Mouse (Mus musculus): ENCODE results near the gene Rgs10. TPM values are rescaled to one million over a fixed set of nuclear protein-coding genes. Genes with fewer than 3 reads are reported as not detected.

Rgs10 gene
- total and polyA plus RNA-seq, 3 experiments, result 5.4 to 7.4 (median 6.5) TPM

- in situ Hi-C loops (cut with MboI; ENCODE audit: low pct_ligation_motif_present, low pct_unique_long_range_greater_than_20kb, low sequenced_read_pairs) (no loop called here), dilution Hi-C loops (cut with MboI; ENCODE audit: extremely low pct_ligation_motif_present, extremely low pct_unique_long_range_greater_than_20kb, low sequenced_read_pairs) (no loop called here)
- peak; percentile 80 for DNase-seq (ENCODE audit: extremely low read depth)
- Histone ChIP-seq H3K36me3 (replicated peaks in 1 of 2; ENCODE audit: control insufficient read depth in 1 of 2, insufficient read depth in 1 of 2, low read length in 1 of 2) (no peaks in the 10 kb centered on the region), H3K4me1 (ENCODE audit: control insufficient read depth in 1 of 2, insufficient read depth in 2 of 2) (peaks cover 4 to 13% of the 10 kb centered on the region in 2 experiments), H3K4me3 (replicated peaks in 1 of 3; ENCODE audit: low read depth in 2 of 3, low read length in 2 of 3, poor library complexity in 1 of 3) (no peak overlapping the region), H3K4me2 (ENCODE audit: insufficient read depth, low read depth, poor library complexity, severe bottlenecking) (no peak overlapping the region), H3K27ac (ENCODE audit: insufficient read depth, low read depth) (no peak overlapping the region), H3K79me2 (replicated peaks; ENCODE audit: control insufficient read depth, extremely low read depth, insufficient read depth, poor library complexity, severe bottlenecking) (no peaks in the 10 kb centered on the region), H3K9me3 (replicated peaks; ENCODE audit: low read length) (peaks cover 2% of the 10 kb centered on the region), H3K27me3 (replicated peaks) (peaks cover 2% of the 10 kb centered on the region), H3K9ac (ENCODE audit: insufficient read depth, low read depth) (no peak overlapping the region)
- TF ChIP-seq NELFE (IDR thresholded peaks at IDR 0.05; ENCODE audit: low read depth, low read length) (no peak), MAZ (IDR thresholded peaks at IDR 0.05; ENCODE audit: low read depth, low read length) (no peak), ETS1 (conservative IDR thresholded peaks at IDR 0.05; ENCODE audit: low read depth, low read length) (0 out of 2 replicates have a peak, but pooled peaks have one; percentile 12), E2F4 (IDR thresholded peaks at IDR 0.05; ENCODE audit: insufficient replicate concordance, low read depth, low read length) (no peak), POLR2AphosphoS2 (IDR thresholded peaks at IDR 0.05; ENCODE audit: low read depth, low read length) (no peak), RCOR1 (conservative IDR thresholded peaks at IDR 0.05; ENCODE audit: low read depth, low read length) (no peak), TBP (conservative IDR thresholded peaks at IDR 0.05; ENCODE audit: low read depth, low read length) (no peak), CTCF (conservative IDR thresholded peaks at IDR 0.05 in 1 of 2, IDR thresholded peaks at IDR 0.05 in 1 of 2; ENCODE audit: low read depth in 2 of 2, low read length in 2 of 2) (peak in 1 of 2 experiments; percentile 20; a peak in 2 of 4 replicates), JUN (IDR thresholded peaks at IDR 0.05; ENCODE audit: insufficient read depth, low read depth, low read length) (no peak), EP300 (IDR thresholded peaks at IDR 0.05; ENCODE audit: low read length) (peak; percentile 70), JUND (conservative IDR thresholded peaks at IDR 0.05; ENCODE audit: low read depth, low read length) (no peak), MYC (IDR thresholded peaks at IDR 0.05; ENCODE audit: low read depth, low read length) (no peak), HCFC1 (IDR thresholded peaks at IDR 0.05; ENCODE audit: low read depth, low read length) (no peak), SIN3A (IDR thresholded peaks at IDR 0.05; ENCODE audit: low read length) (no peak), CHD1 (IDR thresholded peaks at IDR 0.05; ENCODE audit: low read depth, low read length) (no peak), TCF12 (IDR thresholded peaks at IDR 0.05; ENCODE audit: low read depth, low read length) (no peak), USF1 (IDR thresholded peaks at IDR 0.05; ENCODE audit: low read depth, low read length) (no peak), MEF2A (IDR thresholded peaks at IDR 0.05; ENCODE audit: borderline replicate concordance, low read depth, low read length) (no peak), BHLHE40 (IDR thresholded peaks at IDR 0.05; ENCODE audit: low read depth, low read length) (peak; percentile 95), RAD21 (IDR thresholded peaks at IDR 0.05; ENCODE audit: low read depth, low read length) (no peak; the same call in 1 of the 2 replicates)
Measured at GRCm38 (mm10) chr7:128332896-128333295, 85.7 kb downstream of the Rgs10 start.

GRCm38 (mm10) chr7:128330981-128331380, 87.6 kb downstream of the Rgs10 start:
- no peaks in the 10 kb centered on the region for H3K36me3 ChIP-seq (replicated peaks in 1 of 2; ENCODE audit: control insufficient read depth in 1 of 2, insufficient read depth in 1 of 2, low read length in 1 of 2)
- no peak overlapping the region for H3K4me2 ChIP-seq (ENCODE audit: insufficient read depth, low read depth, poor library complexity, severe bottlenecking)
- no peak overlapping the region for H3K4me3 ChIP-seq (replicated peaks in 1 of 3; ENCODE audit: low read depth in 2 of 3, low read length in 2 of 3, poor library complexity in 1 of 3)
- dilution Hi-C loops (cut with MboI; ENCODE audit: extremely low pct_ligation_motif_present, extremely low pct_unique_long_range_greater_than_20kb, low sequenced_read_pairs) (no loop called here), in situ Hi-C loops (cut with MboI; ENCODE audit: low pct_ligation_motif_present, low pct_unique_long_range_greater_than_20kb, low sequenced_read_pairs) (no loop called here)
- H3K27ac ChIP-seq (ENCODE audit: insufficient read depth, low read depth), result no peak overlapping the region
- DNase-seq (ENCODE audit: extremely low read depth), result no peak
- no peaks in the 10 kb centered on the region for H3K9me3 ChIP-seq (replicated peaks; ENCODE audit: low read length)
- no peak overlapping the region for H3K9ac ChIP-seq (ENCODE audit: insufficient read depth, low read depth)
- H3K4me1 ChIP-seq (ENCODE audit: control insufficient read depth in 1 of 2, insufficient read depth in 2 of 2), result peaks cover 4 to 13% of the 10 kb centered on the region in 2 experiments
- H3K79me2 ChIP-seq (replicated peaks; ENCODE audit: control insufficient read depth, extremely low read depth, insufficient read depth, poor library complexity, severe bottlenecking), result no peaks in the 10 kb centered on the region
- peaks cover 4% of the 10 kb centered on the region for H3K27me3 ChIP-seq (replicated peaks)
- TF ChIP-seq ETS1 (conservative IDR thresholded peaks at IDR 0.05; ENCODE audit: low read depth, low read length) (no peak), RCOR1 (conservative IDR thresholded peaks at IDR 0.05; ENCODE audit: low read depth, low read length) (no peak), JUN (IDR thresholded peaks at IDR 0.05; ENCODE audit: insufficient read depth, low read depth, low read length) (no peak), PAX5 (IDR thresholded peaks at IDR 0.05; ENCODE audit: low read length) (no peak), UBTF (IDR thresholded peaks at IDR 0.05; ENCODE audit: low read depth, low read length) (no peak), MAFK (IDR thresholded peaks at IDR 0.05; ENCODE audit: insufficient replicate concordance, low read length) (no peak), MEF2A (IDR thresholded peaks at IDR 0.05; ENCODE audit: borderline replicate concordance, low read depth, low read length) (no peak), TCF12 (IDR thresholded peaks at IDR 0.05; ENCODE audit: low read depth, low read length) (no peak), ZNF384 (IDR thresholded peaks at IDR 0.05; ENCODE audit: low read depth, low read length) (no peak), GABPA (IDR thresholded peaks at IDR 0.05; ENCODE audit: insufficient replicate concordance, low read depth, low read length) (no peak), CHD1 (IDR thresholded peaks at IDR 0.05; ENCODE audit: low read depth, low read length) (no peak), CHD2 (IDR thresholded peaks at IDR 0.05; ENCODE audit: low read length) (no peak), MYC (IDR thresholded peaks at IDR 0.05; ENCODE audit: low read depth, low read length) (no peak), CTCF (conservative IDR thresholded peaks at IDR 0.05 in 1 of 2, IDR thresholded peaks at IDR 0.05 in 1 of 2; ENCODE audit: low read depth in 2 of 2, low read length in 2 of 2) (no peak), SMC3 (IDR thresholded peaks at IDR 0.05; ENCODE audit: low read depth, low read length) (no peak), ZKSCAN1 (IDR thresholded peaks at IDR 0.05; ENCODE audit: borderline replicate concordance, low read depth, low read length) (no peak), ZMIZ1 (IDR thresholded peaks at IDR 0.05; ENCODE audit: low read depth, low read length) (no peak), MAZ (IDR thresholded peaks at IDR 0.05; ENCODE audit: low read depth, low read length) (no peak), SIN3A (IDR thresholded peaks at IDR 0.05; ENCODE audit: low read length) (no peak), JUND (conservative IDR thresholded peaks at IDR 0.05; ENCODE audit: low read depth, low read length) (no peak)

Measured in CH12.LX (cell line).